Mouse (Mus musculus): ENCODE measurements around the gene Tecpr2. TPM values are rescaled to one million over a fixed set of nuclear protein-coding genes. Genes with fewer than 3 reads are reported as not detected.

The Tecpr2 gene
- total and polyA plus RNA-seq, 2 experiments from 2014 or later: 4.9 to 22.9 TPM

GRCm38 (mm10) chr12:110902106-110902505 lies 13.0 kb downstream of the Tecpr2 start:
- ATAC-seq (ENCODE audit: low FRiP score): no peak
- Histone ChIP-seq H3K9ac (replicated peaks; ENCODE audit: low read length, poor library complexity, severe bottlenecking) (no peak overlapping the region), H3K4me2 (ENCODE audit: low read depth, low read length, poor library complexity, severe bottlenecking) (no peak overlapping the region), H3K36me3 (ENCODE audit: insufficient read depth, low read length) (peaks cover 10% of the 10 kb centered on the region; the same call in 1 of the 2 replicates), H3K27me3 (ENCODE audit: insufficient read depth, low read length) (no peaks in the 10 kb centered on the region), H3K27ac (ENCODE audit: low read depth, low read length) (no peak overlapping the region), H3K4me3 (ENCODE audit: low read depth, low read length) (no peak overlapping the region), H3K9me3 (ENCODE audit: low read length) (no peaks in the 10 kb centered on the region), H3K4me1 (ENCODE audit: insufficient read depth, low read length) (no peaks in the 10 kb centered on the region)
- TF ChIP-seq CTCF (IDR thresholded peaks at IDR 0.05): no peak
- peak; percentile 13 for DNase-seq (ENCODE audit: low spot score)
- WGBS: 70% methylated on average over 4 of the region's 4 CpGs

- H3K4me3 ChIP-seq (ENCODE audit: low read depth, low read length): no peak overlapping the region
- H3K27ac ChIP-seq (ENCODE audit: low read depth, low read length): no peak overlapping the region
- H3K4me2 ChIP-seq (ENCODE audit: low read depth, low read length, poor library complexity, severe bottlenecking): no peak overlapping the region
- no peaks in the 10 kb centered on the region for H3K4me1 ChIP-seq (ENCODE audit: insufficient read depth, low read length)
- WGBS: 96% methylated on average over 2 of the region's 2 CpGs
- DNase-seq (ENCODE audit: low spot score): no peak
- H3K36me3 ChIP-seq (ENCODE audit: insufficient read depth, low read length): peaks cover 15% of the 10 kb centered on the region
- no peaks in the 10 kb centered on the region for H3K9me3 ChIP-seq (ENCODE audit: low read length)
- no peaks in the 10 kb centered on the region for H3K27me3 ChIP-seq (ENCODE audit: insufficient read depth, low read length)
- no peak overlapping the region for H3K9ac ChIP-seq (replicated peaks; ENCODE audit: low read length, poor library complexity, severe bottlenecking)
- ATAC-seq (ENCODE audit: low FRiP score): no peak
- peak; percentile 12; the same call in 1 of the 2 replicates for TF ChIP-seq CTCF (IDR thresholded peaks at IDR 0.05)
These were observed 14.5 kb downstream of the Tecpr2 start for GRCm38 (mm10) chr12:110903536-110903935.

- H3K9ac ChIP-seq (replicated peaks; ENCODE audit: low read length, poor library complexity, severe bottlenecking): no peak overlapping the region
- no peaks in the 10 kb centered on the region for H3K9me3 ChIP-seq (ENCODE audit: low read length)
- H3K4me3 ChIP-seq (ENCODE audit: low read depth, low read length): no peak overlapping the region
- TF ChIP-seq CTCF (IDR thresholded peaks at IDR 0.05): no peak
- no peaks in the 10 kb centered on the region for H3K27me3 ChIP-seq (ENCODE audit: insufficient read depth, low read length)
- ATAC-seq (ENCODE audit: low FRiP score): no peak
- H3K36me3 ChIP-seq (ENCODE audit: insufficient read depth, low read length): peaks cover 13% of the 10 kb centered on the region; the same call in 1 of the 2 replicates
- no peak for DNase-seq (ENCODE audit: low spot score)
- H3K4me2 ChIP-seq (ENCODE audit: low read depth, low read length, poor library complexity, severe bottlenecking): no peak overlapping the region
- WGBS: 78% methylated on average over 3 of the region's 3 CpGs
- no peaks in the 10 kb centered on the region for H3K4me1 ChIP-seq (ENCODE audit: insufficient read depth, low read length)
- no peak overlapping the region for H3K27ac ChIP-seq (ENCODE audit: low read depth, low read length)
These were observed 18.8 kb downstream of the Tecpr2 start for GRCm38 (mm10) chr12:110907845-110908244.

DNA sequence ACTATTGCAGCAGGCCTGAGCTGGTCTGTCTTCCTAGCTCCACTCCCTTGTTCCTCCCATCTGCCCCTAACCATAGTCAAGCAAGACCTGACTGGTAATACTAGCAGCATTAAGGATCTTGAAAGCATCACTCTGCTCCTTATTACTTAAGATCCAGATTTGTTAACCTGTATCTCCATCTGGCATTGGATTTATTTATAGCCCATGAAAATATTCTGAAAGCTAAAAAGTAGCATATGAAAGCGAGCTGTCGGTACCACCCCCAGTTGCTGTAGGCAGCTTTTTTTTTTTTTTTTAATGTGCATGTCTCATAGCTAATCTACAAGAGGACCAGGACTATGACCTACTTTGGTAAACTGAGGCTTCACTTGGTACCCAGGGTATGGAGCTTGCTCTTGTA lies 20.9 kb downstream of the Tecpr2 start:
- Histone ChIP-seq H3K27ac (ENCODE audit: low read depth, low read length) (no peak overlapping the region), H3K9ac (replicated peaks; ENCODE audit: low read length, poor library complexity, severe bottlenecking) (no peak overlapping the region), H3K27me3 (ENCODE audit: insufficient read depth, low read length) (no peaks in the 10 kb centered on the region), H3K4me3 (ENCODE audit: low read depth, low read length) (no peak overlapping the region), H3K36me3 (ENCODE audit: insufficient read depth, low read length) (peaks cover 16% of the 10 kb centered on the region; the same call in 1 of the 2 replicates), H3K4me2 (ENCODE audit: low read depth, low read length, poor library complexity, severe bottlenecking) (no peak overlapping the region), H3K4me1 (ENCODE audit: insufficient read depth, low read length) (no peaks in the 10 kb centered on the region), H3K9me3 (ENCODE audit: low read length) (no peaks in the 10 kb centered on the region)
- no peak for TF ChIP-seq CTCF (IDR thresholded peaks at IDR 0.05)
- ATAC-seq (ENCODE audit: low FRiP score): no peak
- no peak for DNase-seq (ENCODE audit: low spot score)
- WGBS: 97% methylated on average over 2 of the region's 2 CpGs

DNA sequence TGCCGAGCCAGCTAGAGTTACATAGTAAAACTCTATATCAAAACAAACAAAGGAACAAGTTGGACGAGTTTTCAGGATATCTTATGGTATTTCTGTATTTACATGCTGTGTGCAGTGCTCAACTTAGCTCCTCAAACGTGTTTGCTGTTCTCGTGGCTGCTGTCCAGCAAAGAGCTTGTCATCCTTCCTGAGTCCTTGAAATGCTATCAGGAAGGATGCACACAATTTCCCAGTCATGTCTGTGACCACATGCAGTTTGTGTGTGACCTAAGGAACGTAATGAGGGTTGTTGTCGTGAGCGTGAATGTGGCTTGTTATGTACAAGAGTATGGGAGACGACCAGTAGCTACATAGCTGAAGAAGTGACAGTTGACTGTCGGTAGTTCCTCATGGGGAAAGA lies 26.7 kb downstream of the Tecpr2 start:
- WGBS: 89% methylated on average over 9 of the region's 9 CpGs
- H3K9me3 ChIP-seq (ENCODE audit: low read length): no peaks in the 10 kb centered on the region
- peaks cover 33% of the 10 kb centered on the region for H3K36me3 ChIP-seq (ENCODE audit: insufficient read depth, low read length)
- ATAC-seq (ENCODE audit: low FRiP score) (no peak), DNase-seq (ENCODE audit: low spot score) (no peak)
- no peak overlapping the region for H3K27ac ChIP-seq (ENCODE audit: low read depth, low read length)
- TF ChIP-seq CTCF (IDR thresholded peaks at IDR 0.05): no peak
- no peak overlapping the region for H3K9ac ChIP-seq (replicated peaks; ENCODE audit: low read length, poor library complexity, severe bottlenecking)
- H3K4me1 ChIP-seq (ENCODE audit: insufficient read depth, low read length): no peaks in the 10 kb centered on the region
- no peak overlapping the region for H3K4me3 ChIP-seq (ENCODE audit: low read depth, low read length)
- no peak overlapping the region for H3K4me2 ChIP-seq (ENCODE audit: low read depth, low read length, poor library complexity, severe bottlenecking)
- no peaks in the 10 kb centered on the region for H3K27me3 ChIP-seq (ENCODE audit: insufficient read depth, low read length)

DNA sequence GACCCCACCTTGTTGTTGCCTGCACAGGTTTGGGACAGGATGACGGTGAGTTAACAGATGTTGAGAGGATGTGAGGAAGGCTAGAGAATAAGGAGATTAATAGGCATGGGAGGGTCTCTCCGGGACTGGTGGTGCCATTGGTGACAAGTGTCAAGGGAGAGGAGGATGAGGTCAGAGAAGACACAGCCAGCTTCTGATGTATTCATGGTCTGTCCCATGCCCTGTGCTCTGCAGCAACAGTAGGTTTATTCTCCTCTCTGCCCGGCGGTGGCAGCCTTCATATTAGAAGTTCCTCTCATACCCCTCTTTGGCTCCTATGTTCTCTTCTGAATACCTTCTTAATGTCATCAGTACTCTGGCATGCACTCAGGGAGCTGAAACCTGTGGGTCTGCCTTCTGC lies 31.2 kb downstream of the Tecpr2 start:
- H3K4me3 ChIP-seq (ENCODE audit: low read depth, low read length): no peak overlapping the region
- no peak overlapping the region for H3K27ac ChIP-seq (ENCODE audit: low read depth, low read length)
- H3K4me2 ChIP-seq (ENCODE audit: low read depth, low read length, poor library complexity, severe bottlenecking): no peak overlapping the region
- H3K9ac ChIP-seq (replicated peaks; ENCODE audit: low read length, poor library complexity, severe bottlenecking): no peak overlapping the region
- H3K36me3 ChIP-seq (ENCODE audit: insufficient read depth, low read length): peaks cover 27% of the 10 kb centered on the region
- H3K27me3 ChIP-seq (ENCODE audit: insufficient read depth, low read length): no peaks in the 10 kb centered on the region
- H3K9me3 ChIP-seq (ENCODE audit: low read length): no peaks in the 10 kb centered on the region
- 91% methylated on average over 4 of the region's 4 CpGs for WGBS
- DNase-seq (ENCODE audit: low spot score): no peak
- ATAC-seq (ENCODE audit: low FRiP score): no peak
- TF ChIP-seq CTCF (IDR thresholded peaks at IDR 0.05): no peak
- H3K4me1 ChIP-seq (ENCODE audit: insufficient read depth, low read length): no peaks in the 10 kb centered on the region
